Mouse (Mus musculus) bone marrow, adult 2 months (tissue): ENCODE data around the gene Ciita.

Source experiments
- CTCF ChIP-seq: fragments of 200-500 bp; IDR thresholded peaks from 2 replicates; pipeline ENCODE4 v1.5.1; 2011; ENCODE audit warnings: low read length, control low read depth; ENCODE audit not compliant: control insufficient read depth, insufficient read depth
- POLR2A ChIP-seq: fragments of 200-500 bp; IDR thresholded peaks from 2 replicates; pipeline ENCODE4 v1.6.1; 2011; ENCODE audit warnings: low read depth, mild to moderate bottlenecking, control low read depth, low read length, borderline replicate concordance; ENCODE audit not compliant: control insufficient read depth

- no peak for TF ChIP-seq POLR2A
- no peak for TF ChIP-seq CTCF
Measured at GRCm38 (mm10) chr16:10542266-10542665, 62.4 kb downstream of the Ciita start.
